Comparison of ENCODE assay signal across 8 mouse cellular contexts in genomic region chr11:55422978-55423377, GRCm38 (mm10). TPM values are rescaled to one million over a fixed set of nuclear protein-coding genes. Genes with fewer than 3 reads are reported as not detected.
DNase-seq lines count a peak whose midpoint lies in the region; ATAC-seq and TF ChIP-seq lines count a peak whose summit lies in the region.

TSS of gene Sparc (minus strand) at chr11:55423183.

- ATAC-seq in forebrain, embryonic 16.5 days = no peak
- no peak for ATAC-seq in hindbrain, embryonic 12.5 days (ENCODE audit: low FRiP score)
- no peak for ATAC-seq in liver, embryonic 14.5 days (ENCODE audit: insufficient read depth)
- no peak for ATAC-seq in monocyte, adult 5-6 weeks (replicated peaks; ENCODE audit: insufficient number of reproducible peaks, low FRiP score, low TSS enrichment, poor library complexity, severe bottlenecking)

- no peak for TF ChIP-seq CTCF in testis, adult 2 months (IDR thresholded peaks at IDR 0.05; ENCODE audit: control insufficient read depth, insufficient read depth, insufficient replicate concordance, low read depth, low read length)
- no peak for TF ChIP-seq CTCF in liver, embryonic 14.5 days (IDR thresholded peaks at IDR 0.05; ENCODE audit: low read depth)

- no peaks in the 10 kb centered on the region for H3K9me3 ChIP-seq in forebrain, embryonic 16.5 days (ENCODE audit: control insufficient read depth, low read length)
- no peaks in the 10 kb centered on the region for H3K9me3 ChIP-seq in hindbrain, embryonic 12.5 days (replicated peaks)
- no peaks in the 10 kb centered on the region for H3K9me3 ChIP-seq in liver, embryonic 14.5 days (ENCODE audit: control insufficient read depth, low read length)

- H3K4me1 ChIP-seq in testis, adult 2 months (ENCODE audit: control insufficient read depth, insufficient read depth, low read length) = peaks cover under 1% of the 10 kb centered on the region
- peaks cover 35% of the 10 kb centered on the region for H3K4me1 ChIP-seq in forebrain, embryonic 16.5 days (replicated peaks; ENCODE audit: control insufficient read depth, insufficient read depth, low read length)
- H3K4me1 ChIP-seq in hindbrain, embryonic 12.5 days = peaks cover 66% of the 10 kb centered on the region
- H3K4me1 ChIP-seq in liver, embryonic 14.5 days (replicated peaks; ENCODE audit: control insufficient read depth in 2 of 2, insufficient read depth in 2 of 2, low read length in 1 of 2) = peaks cover 0 to 15% of the 10 kb centered on the region in 2 experiments; a peak in 2 of 4 replicates

- H3K9ac ChIP-seq in forebrain, embryonic 16.5 days (replicated peaks; ENCODE audit: low read depth, low read length) = no peak within 1 kb of the TSS
- H3K9ac ChIP-seq in hindbrain, embryonic 12.5 days = no peak within 1 kb of the TSS
- no peak within 1 kb of the TSS for H3K9ac ChIP-seq in liver, embryonic 14.5 days (replicated peaks)

- no peak within 1 kb of the TSS for H3K4me2 ChIP-seq in forebrain, embryonic 16.5 days (ENCODE audit: low read length)
- H3K4me2 ChIP-seq in hindbrain, embryonic 12.5 days (replicated peaks) = no peak within 1 kb of the TSS; the same call in 1 of the 2 replicates
- no peak within 1 kb of the TSS for H3K4me2 ChIP-seq in liver, embryonic 14.5 days (ENCODE audit: low read depth)

- H3K36me3 ChIP-seq in testis, adult 2 months (ENCODE audit: control insufficient read depth, insufficient read depth, low read length) = no peaks in the 10 kb centered on the region
- no peaks in the 10 kb centered on the region for H3K36me3 ChIP-seq in forebrain, embryonic 16.5 days (ENCODE audit: control insufficient read depth, insufficient read depth)
- no peaks in the 10 kb centered on the region for H3K36me3 ChIP-seq in hindbrain, embryonic 12.5 days
- H3K36me3 ChIP-seq in liver, embryonic 14.5 days (replicated peaks; ENCODE audit: control insufficient read depth, insufficient read depth, low read depth) = no peaks in the 10 kb centered on the region

- 100% methylated on average over 1 of the region's 1 CpGs for WGBS in forebrain, embryonic 16.5 days
- 100% methylated on average over 1 of the region's 1 CpGs for WGBS in hindbrain, embryonic 12.5 days
- 61% methylated on average over 1 of the region's 1 CpGs for WGBS in liver, embryonic 14.5 days (ENCODE audit: insufficient replicate concordance)

- TF ChIP-seq EP300 in liver, embryonic 14.5 days (IDR thresholded peaks at IDR 0.05; ENCODE audit: low read depth) = no peak

- H3K4me3 ChIP-seq in testis, adult 2 months (ENCODE audit: control insufficient read depth, low read depth, low read length) = no peak within 1 kb of the TSS
- no peak within 1 kb of the TSS for H3K4me3 ChIP-seq in forebrain, embryonic 16.5 days (replicated peaks; ENCODE audit: low read length)
- no peak within 1 kb of the TSS for H3K4me3 ChIP-seq in hindbrain, embryonic 12.5 days
- no peak within 1 kb of the TSS for H3K4me3 ChIP-seq in liver, embryonic 14.5 days (ENCODE audit: insufficient read depth in 1 of 2, low read depth in 2 of 2, low read length in 2 of 2)

- H3K27me3 ChIP-seq in testis, adult 2 months (ENCODE audit: control insufficient read depth, insufficient read depth, low read length) = no peaks in the 10 kb centered on the region
- H3K27me3 ChIP-seq in forebrain, embryonic 16.5 days (replicated peaks; ENCODE audit: control insufficient read depth, insufficient read depth, low read length) = no peaks in the 10 kb centered on the region
- 0 out of 2 replicates have a peak, but pooled peaks cover 3% of the 10 kb centered on the region for H3K27me3 ChIP-seq in hindbrain, embryonic 12.5 days
- H3K27me3 ChIP-seq in liver, embryonic 14.5 days (ENCODE audit: control insufficient read depth, insufficient read depth, low read length) = no peaks in the 10 kb centered on the region

- no peak for TF ChIP-seq POLR2A in testis, adult 2 months (IDR thresholded peaks at IDR 0.05; ENCODE audit: control insufficient read depth, low read depth, low read length)

- no peak within 1 kb of the TSS for H3K27ac ChIP-seq in testis, adult 2 months (ENCODE audit: control insufficient read depth, insufficient read depth, low read depth, low read length)
- H3K27ac ChIP-seq in forebrain, embryonic 16.5 days (ENCODE audit: low read length) = no peak within 1 kb of the TSS
- H3K27ac ChIP-seq in hindbrain, embryonic 12.5 days = peak within 1 kb of the TSS; percentile 80
- H3K27ac ChIP-seq in liver, embryonic 14.5 days = no peak within 1 kb of the TSS

- DNase-seq in testis, postnatal 10 days (ENCODE audit: low spot score) = no peak
- no peak for DNase-seq in liver, embryonic 14.5 days (ENCODE audit: low read depth in 3 of 3, low spot score in 3 of 3)
- no peak for DNase-seq in ovary, adult 18-20 months (ENCODE audit: low spot score)
- no peak for DNase-seq in lung, postnatal 10 days

RNA-seq across cellular contexts. Expression of gene Sparc, which starts in this region (rescaled TPM):
- 374 and 406 TPM in 2 replicates for polyA plus RNA-seq in testis, adult 2 months (2012; rRNA removed)
- polyA plus RNA-seq in forebrain, embryonic 16.5 days (2015; fragmentation: Nextera tagmentation; extraction: Ambion mirVana) = 316 and 452 TPM in 2 replicates
- polyA plus RNA-seq in hindbrain, embryonic 12.5 days (2016; fragmentation: Nextera tagmentation; extraction: Ambion mirVana) = 743 and 783 TPM in 2 replicates
- 47.5 and 64.9 TPM in 2 replicates for polyA plus RNA-seq in liver, embryonic 14.5 days (2012; rRNA removed)
- polyA plus RNA-seq in liver, embryonic 14.5 days (2014; fragmentation: Nextera tagmentation; extraction: Ambion mirVana) = 88.2 and 91.2 TPM in 2 replicates
- not detected in 3 replicates for total RNA-seq in monocyte, adult 5-6 weeks (2017)
